Mouse (Mus musculus) MEL (cell line): ENCODE results near the gene Tmc2. TPM values are rescaled to one million over a fixed set of nuclear protein-coding genes. Genes with fewer than 3 reads are reported as not detected.

Source experiments
- DNase-seq: peaks from one replicate; pipeline ENCODE4 v3.0.0; 2011; ENCODE audit warnings: low read depth, low spot score
- H3K27ac ChIP-seq: 2 replicates; pipeline ENCODE4 v1.5.1; 2012; ENCODE audit warnings: low read depth, mild to moderate bottlenecking, control low read depth, low read length, moderate library complexity; ENCODE audit not compliant: control insufficient read depth
- H3K27me3 ChIP-seq, 2 experiments: fragments of 150-350 bp in 1 of 2; sonication (generic) in 1 of 2; 2 replicates each; pipeline ENCODE4 v1.6.1; 2012; ENCODE audit warnings: low read length in 2 of 2, mild to moderate bottlenecking in 2 of 2, improper control_type of control experiment in 1 of 2, moderate library complexity in 1 of 2; ENCODE audit not compliant: insufficient read depth in 2 of 2, control insufficient read depth in 1 of 2
- H3K36me3 ChIP-seq, 2 experiments: 2 replicates each; pipeline ENCODE4 v1.6.1; 2012 to 2014; ENCODE audit warnings: low read length in 2 of 2, improper control_type of control experiment in 1 of 2, inconsistent platforms in 1 of 2, mild to moderate bottlenecking in 1 of 2; ENCODE audit not compliant: insufficient read depth in 2 of 2, control insufficient read depth in 1 of 2
- H3K4me1 ChIP-seq, 2 experiments: fragments of 150-350 bp in 1 of 2; sonication (generic) in 1 of 2; 2 replicates each; pipeline ENCODE4 v1.6.1; 2012; ENCODE audit warnings: low read length in 2 of 2, improper control_type of control experiment in 1 of 2, mild to moderate bottlenecking in 1 of 2; ENCODE audit not compliant: insufficient read depth in 2 of 2, control insufficient read depth in 1 of 2
- H3K4me3 ChIP-seq, 2 experiments: fragments of 150-350 bp in 1 of 2; sonication (generic) in 1 of 2; 2 replicates each; pipeline ENCODE4 v1.5.1; 2012; ENCODE audit warnings: low read depth in 2 of 2, low read length in 2 of 2, mild to moderate bottlenecking in 2 of 2, moderate library complexity in 2 of 2, control low read depth in 1 of 2, improper control_type of control experiment in 1 of 2; ENCODE audit not compliant: control insufficient read depth in 1 of 2, insufficient read depth in 1 of 2
- H3K79me2 ChIP-seq: 2 replicates; pipeline ENCODE4 v1.6.1; 2012; ENCODE audit warnings: mild to moderate bottlenecking, low read length, moderate library complexity; ENCODE audit not compliant: control insufficient read depth, poor library complexity, insufficient read depth
- H3K9ac ChIP-seq: 2 replicates; pipeline ENCODE4 v1.6.1; 2012; ENCODE audit warnings: low read depth, mild to moderate bottlenecking, control low read depth, low read length, moderate library complexity; ENCODE audit not compliant: control insufficient read depth, poor library complexity, severe bottlenecking
- H3K9me3 ChIP-seq: fragments of 150-350 bp; sonication (generic); replicated peaks from 2 replicates; pipeline ENCODE4 v1.6.1; 2012; ENCODE audit warnings: mild to moderate bottlenecking, low read length, improper control_type of control experiment, moderate library complexity; ENCODE audit not compliant: insufficient read depth
- CHD2 ChIP-seq: IDR thresholded peaks from 2 replicates; pipeline ENCODE4 v1.6.1; 2011; ENCODE audit warnings: low read length, improper control_type of control experiment
- CTCF ChIP-seq, 3 experiments: IDR thresholded peaks in 2 of 3; conservative IDR thresholded peaks in 1 of 3; 2 replicates each; pipeline ENCODE4 v1.5.1; 2011 to 2012; ENCODE audit warnings: low read length in 3 of 3, low read depth in 2 of 3, mild to moderate bottlenecking in 2 of 3, improper control_type of control experiment in 1 of 3, inconsistent platforms in 1 of 3, mixed read lengths in 1 of 3, moderate library complexity in 1 of 3; ENCODE audit not compliant: control insufficient read depth in 1 of 3, insufficient read depth in 1 of 3, poor library complexity in 1 of 3, severe bottlenecking in 1 of 3
- EP300 ChIP-seq, 2 experiments: IDR thresholded peaks; 2 replicates each; pipeline ENCODE4 v1.6.1; 2011; ENCODE audit warnings: improper control_type of control experiment in 2 of 2, low read length in 2 of 2, low read depth in 1 of 2, mild to moderate bottlenecking in 1 of 2
- ETS1 ChIP-seq: IDR thresholded peaks from 2 replicates; pipeline ENCODE4 v1.6.1; 2012; ENCODE audit warnings: low read depth, mild to moderate bottlenecking, inconsistent platforms, low read length, improper control_type of control experiment, moderate library complexity
- GATA1 ChIP-seq: IDR thresholded peaks from 2 replicates; pipeline ENCODE4 v1.6.1; 2011; ENCODE audit warnings: low read depth, low read length, improper control_type of control experiment
- MAFK ChIP-seq: IDR thresholded peaks from 2 replicates; pipeline ENCODE4 v1.6.1; 2011; ENCODE audit warnings: low read depth, mild to moderate bottlenecking, low read length, improper control_type of control experiment, borderline replicate concordance
- MAX ChIP-seq: IDR thresholded peaks from 2 replicates; pipeline ENCODE4 v1.6.1; 2011; ENCODE audit warnings: low read length, improper control_type of control experiment
- MAZ ChIP-seq: IDR thresholded peaks from 2 replicates; pipeline ENCODE4 v1.6.1; 2012; ENCODE audit warnings: low read depth, mild to moderate bottlenecking, inconsistent platforms, low read length, improper control_type of control experiment
- MXI1 ChIP-seq: IDR thresholded peaks from 2 replicates; pipeline ENCODE4 v1.6.1; 2011; ENCODE audit warnings: mild to moderate bottlenecking, low read depth, low read length, improper control_type of control experiment
- MYC ChIP-seq: IDR thresholded peaks from 2 replicates; pipeline ENCODE4 v1.6.1; 2011; ENCODE audit warnings: low read depth, mild to moderate bottlenecking, low read length, improper control_type of control experiment, moderate library complexity
- NELFE ChIP-seq: IDR thresholded peaks from 2 replicates; pipeline ENCODE4 v1.6.1; 2011; ENCODE audit warnings: low read depth, low read length, improper control_type of control experiment
- POLR2A ChIP-seq, 2 experiments: IDR thresholded peaks; 2 replicates each; pipeline ENCODE4 v1.6.1; 2011 to 2012; ENCODE audit warnings: low read length in 2 of 2, mild to moderate bottlenecking in 2 of 2, control low read depth in 1 of 2, improper control_type of control experiment in 1 of 2, low read depth in 1 of 2, moderate library complexity in 1 of 2; ENCODE audit not compliant: control insufficient read depth in 1 of 2, insufficient read depth in 1 of 2, poor library complexity in 1 of 2
- POLR2AphosphoS5 ChIP-seq: IDR thresholded peaks from 2 replicates; pipeline ENCODE4 v1.6.1; 2012; ENCODE audit warnings: low read depth, borderline replicate concordance, mild to moderate bottlenecking, inconsistent platforms, low read length, moderate library complexity, mixed read lengths
- SMC3 ChIP-seq: IDR thresholded peaks from 2 replicates; pipeline ENCODE4 v1.6.1; 2011; ENCODE audit warnings: low read depth, low read length, improper control_type of control experiment
- UBTF ChIP-seq: IDR thresholded peaks from 2 replicates; pipeline ENCODE4 v1.6.1; 2012; ENCODE audit warnings: low read depth, mild to moderate bottlenecking, inconsistent platforms, low read length, improper control_type of control experiment, moderate library complexity, borderline replicate concordance; ENCODE audit not compliant: insufficient read depth
- polyA plus RNA-seq, 2 experiments: library from polyadenylated mRNA; stranded (reverse) in 1 of 2; unstranded in 1 of 2; fragments of >175 nt in 1 of 2; fragments of >200 nt in 1 of 2; gene quantifications; 2 replicates each; pipeline versions ENCODE4 v1.2.1 to v1.2.4; 2012; ENCODE audit warnings: low replicate concordance in 2 of 2, low read depth in 1 of 2; ENCODE audit not compliant: insufficient read length in 2 of 2, insufficient read depth in 1 of 2, missing spikeins in 1 of 2
- total RNA-seq: library from RNA; depleted of rRNA; stranded (reverse); fragments of 300-350 nt; gene quantifications from 2 replicates; pipeline ENCODE4 v1.2.3, GENCODE M21; 2012

Tmc2 gene
- total and polyA plus RNA-seq, 3 experiments = not detected

- peak; percentile 19 for DNase-seq
- H3K9me3 ChIP-seq = no peaks in the 10 kb centered on the region
- peak overlapping the region; percentile 45 for H3K9ac ChIP-seq
Observed at GRCm38 (mm10) chr2:130295331-130296133, 100.5 kb downstream of the Tmc2 start.

GRCm38 (mm10) chr2:130296134-130296745, 101.2 kb downstream of the Tmc2 start:
- Histone ChIP-seq H3K79me2 (no peaks in the 10 kb centered on the region), H3K9ac (no peak overlapping the region; the same call in 1 of the 2 replicates), H3K27me3 (no peaks in the 10 kb centered on the region), H3K36me3 (peaks cover 0 to 9% of the 10 kb centered on the region in 2 experiments; a peak in 2 of 4 replicates), H3K4me3 (peak overlapping the region; percentile 28 to 37; a peak in 3 of 4 replicates), H3K27ac (no peak overlapping the region), H3K4me1 (peaks cover 6 to 17% of the 10 kb centered on the region in 2 experiments; a peak in 3 of 4 replicates), H3K9me3 (no peaks in the 10 kb centered on the region)
- DNase-seq = no peak
- TF ChIP-seq CHD2 (no peak), MXI1 (no peak), MAFK (no peak), POLR2A (IDR thresholded peaks at IDR 0.05; ENCODE audit: control insufficient read depth in 1 of 2, insufficient read depth in 1 of 2, low read depth in 1 of 2, low read length in 2 of 2, poor library complexity in 1 of 2) (no peak), POLR2AphosphoS5 (no peak), MYC (no peak), UBTF (no peak), MAX (no peak), EP300 (IDR thresholded peaks at IDR 0.05; ENCODE audit: low read depth in 1 of 2, low read length in 2 of 2) (no peak), NELFE (no peak)

More at GRCm38 (mm10) chr2:130295331-130296133, 100.5 kb downstream of the Tmc2 start:
- no peak overlapping the region for H3K27ac ChIP-seq
- TF ChIP-seq GATA1 = no peak
- peak in 1 of 3 experiments; percentile 20; a peak in 2 of 6 replicates for TF ChIP-seq CTCF (IDR thresholded peaks at IDR 0.05 in 2 of 3, conservative IDR thresholded peaks at IDR 0.05 in 1 of 3; ENCODE audit: control insufficient read depth in 1 of 3, insufficient read depth in 1 of 3, low read depth in 2 of 3, low read length in 3 of 3, poor library complexity in 1 of 3, severe bottlenecking in 1 of 3)
- TF ChIP-seq EP300 (IDR thresholded peaks at IDR 0.05; ENCODE audit: low read depth in 1 of 2, low read length in 2 of 2) = no peak
- no peak for TF ChIP-seq MAZ
- TF ChIP-seq MAX = no peak
- TF ChIP-seq SMC3 = no peak
- no peak for TF ChIP-seq ETS1
- no peaks in the 10 kb centered on the region for H3K27me3 ChIP-seq
- peak overlapping the region; percentile 28 to 37 for H3K4me3 ChIP-seq
- H3K79me2 ChIP-seq = no peaks in the 10 kb centered on the region
- H3K4me1 ChIP-seq = peaks cover 6 to 17% of the 10 kb centered on the region in 2 experiments; a peak in 3 of 4 replicates
- H3K36me3 ChIP-seq = peaks cover 0 to 9% of the 10 kb centered on the region in 2 experiments; a peak in 2 of 4 replicates
